Mouse (Mus musculus): Measurements from ENCODE around the gene Ifngr2. TPM values are rescaled to one million over a fixed set of nuclear protein-coding genes. Genes with fewer than 3 reads are reported as not detected.
A peak's percentile ranks its signal among the peaks of the same experiment; 100 is the strongest.

Ifngr2 gene
- polyA plus RNA-seq, 1 experiment from 2014 or later = 138 TPM

GRCm38 (mm10) chr16:91564580-91565291 is 17.9 kb downstream of the Ifngr2 start:
- 40% methylated on average over 4 of the region's 4 CpGs for WGBS
- no peak overlapping the region for H3K9ac ChIP-seq (ENCODE audit: low read depth, low read length)
- 0 out of 2 replicates have a peak, but pooled peaks cover 5% of the 10 kb centered on the region for H3K4me1 ChIP-seq (replicated peaks; ENCODE audit: control insufficient read depth, insufficient read depth, low read length)
- ATAC-seq = peak; percentile 65
- H3K27ac ChIP-seq (ENCODE audit: low read depth, low read length) = peak overlapping the region; percentile 75
- no peaks in the 10 kb centered on the region for H3K27me3 ChIP-seq (replicated peaks; ENCODE audit: control insufficient read depth, insufficient read depth, low read length)
- TF ChIP-seq CTCF (IDR thresholded peaks at IDR 0.05; ENCODE audit: low read depth) = no peak
- H3K9me3 ChIP-seq (ENCODE audit: control insufficient read depth) = no peaks in the 10 kb centered on the region
- peaks cover 47% of the 10 kb centered on the region for H3K36me3 ChIP-seq (ENCODE audit: control insufficient read depth, insufficient read depth)
- peak overlapping the region; percentile 32; the same call in 1 of the 2 replicates for H3K4me2 ChIP-seq (replicated peaks; ENCODE audit: low read depth)
- H3K4me3 ChIP-seq (ENCODE audit: low read depth, low read length) = no peak overlapping the region

- H3K36me3 ChIP-seq (ENCODE audit: control insufficient read depth, insufficient read depth) = peaks cover 40% of the 10 kb centered on the region
- no peak overlapping the region for H3K4me3 ChIP-seq (ENCODE audit: low read depth, low read length)
- WGBS = 33% methylated on average over 9 of the region's 9 CpGs
- ATAC-seq = peak; percentile 5; the same call in 1 of the 2 replicates
- no peak for TF ChIP-seq CTCF (IDR thresholded peaks at IDR 0.05; ENCODE audit: low read depth)
- H3K4me1 ChIP-seq (replicated peaks; ENCODE audit: control insufficient read depth, insufficient read depth, low read length) = 0 out of 2 replicates have a peak, but pooled peaks cover 5% of the 10 kb centered on the region
- H3K9me3 ChIP-seq (ENCODE audit: control insufficient read depth) = no peaks in the 10 kb centered on the region
- peak overlapping the region; percentile 75 for H3K27ac ChIP-seq (ENCODE audit: low read depth, low read length)
- no peak overlapping the region for H3K9ac ChIP-seq (ENCODE audit: low read depth, low read length)
- peak overlapping the region; percentile 32 for H3K4me2 ChIP-seq (replicated peaks; ENCODE audit: low read depth)
- no peaks in the 10 kb centered on the region for H3K27me3 ChIP-seq (replicated peaks; ENCODE audit: control insufficient read depth, insufficient read depth, low read length)
Observed at GRCm38 (mm10) chr16:91565292-91565951, 18.6 kb downstream of the Ifngr2 start.

- Histone ChIP-seq H3K4me1 (replicated peaks; ENCODE audit: control insufficient read depth, insufficient read depth, low read length) (0 out of 2 replicates have a peak, but pooled peaks cover 5% of the 10 kb centered on the region), H3K36me3 (ENCODE audit: control insufficient read depth, insufficient read depth) (peaks cover 34% of the 10 kb centered on the region), H3K9ac (ENCODE audit: low read depth, low read length) (no peak overlapping the region), H3K27ac (ENCODE audit: low read depth, low read length) (peak overlapping the region; percentile 75), H3K4me3 (ENCODE audit: low read depth, low read length) (no peak overlapping the region), H3K9me3 (ENCODE audit: control insufficient read depth) (no peaks in the 10 kb centered on the region), H3K4me2 (replicated peaks; ENCODE audit: low read depth) (peak overlapping the region; percentile 32; the same call in 1 of the 2 replicates), H3K27me3 (replicated peaks; ENCODE audit: control insufficient read depth, insufficient read depth, low read length) (no peaks in the 10 kb centered on the region)
- peak; percentile 41 for TF ChIP-seq CTCF (IDR thresholded peaks at IDR 0.05; ENCODE audit: low read depth)
- WGBS = 27% methylated on average over 7 of the region's 7 CpGs
- ATAC-seq = peak; percentile 81
Observed at GRCm38 (mm10) chr16:91566002-91566401, 19.1 kb downstream of the Ifngr2 start.

- WGBS = 77% methylated on average over 10 of the region's 10 CpGs
- H3K4me2 ChIP-seq (replicated peaks; ENCODE audit: low read depth) = no peak overlapping the region
- no peak for TF ChIP-seq CTCF (IDR thresholded peaks at IDR 0.05; ENCODE audit: low read depth)
- H3K9me3 ChIP-seq (ENCODE audit: control insufficient read depth) = no peaks in the 10 kb centered on the region
- no peak overlapping the region for H3K27ac ChIP-seq (ENCODE audit: low read depth, low read length)
- peaks cover 5% of the 10 kb centered on the region; the same call in 1 of the 2 replicates for H3K36me3 ChIP-seq (ENCODE audit: control insufficient read depth, insufficient read depth)
- ATAC-seq = no peak
- no peak overlapping the region for H3K4me3 ChIP-seq (ENCODE audit: low read depth, low read length)
- H3K9ac ChIP-seq (ENCODE audit: low read depth, low read length) = no peak overlapping the region
- H3K4me1 ChIP-seq (replicated peaks; ENCODE audit: control insufficient read depth, insufficient read depth, low read length) = 0 out of 2 replicates have a peak, but pooled peaks cover 5% of the 10 kb centered on the region
- H3K27me3 ChIP-seq (replicated peaks; ENCODE audit: control insufficient read depth, insufficient read depth, low read length) = no peaks in the 10 kb centered on the region
Observed at GRCm38 (mm10) chr16:91568960-91569359, 22.1 kb downstream of the Ifngr2 start.

GRCm38 (mm10) chr16:91571105-91571504 is 24.2 kb downstream of the Ifngr2 start:
- Histone ChIP-seq H3K27me3 (replicated peaks; ENCODE audit: control insufficient read depth, insufficient read depth, low read length) (no peaks in the 10 kb centered on the region), H3K36me3 (ENCODE audit: control insufficient read depth, insufficient read depth) (no peaks in the 10 kb centered on the region; the same call in 1 of the 2 replicates), H3K9me3 (ENCODE audit: control insufficient read depth) (no peaks in the 10 kb centered on the region), H3K27ac (ENCODE audit: low read depth, low read length) (no peak overlapping the region), H3K4me3 (ENCODE audit: low read depth, low read length) (no peak overlapping the region), H3K4me2 (replicated peaks; ENCODE audit: low read depth) (no peak overlapping the region), H3K4me1 (replicated peaks; ENCODE audit: control insufficient read depth, insufficient read depth, low read length) (no peaks in the 10 kb centered on the region), H3K9ac (ENCODE audit: low read depth, low read length) (no peak overlapping the region)
- no peak for ATAC-seq
- 19% methylated on average over 3 of the region's 3 CpGs for WGBS
- TF ChIP-seq CTCF (IDR thresholded peaks at IDR 0.05; ENCODE audit: low read depth) = no peak

- no peak overlapping the region for H3K4me2 ChIP-seq (replicated peaks; ENCODE audit: low read depth)
- H3K27ac ChIP-seq (ENCODE audit: low read depth, low read length) = no peak overlapping the region
- H3K4me3 ChIP-seq (ENCODE audit: low read depth, low read length) = no peak overlapping the region
- H3K4me1 ChIP-seq (replicated peaks; ENCODE audit: control insufficient read depth, insufficient read depth, low read length) = no peaks in the 10 kb centered on the region
- 82% methylated on average over 13 of the region's 13 CpGs for WGBS
- TF ChIP-seq CTCF (IDR thresholded peaks at IDR 0.05; ENCODE audit: low read depth) = no peak
- H3K9ac ChIP-seq (ENCODE audit: low read depth, low read length) = no peak overlapping the region
- peaks cover 8% of the 10 kb centered on the region; the same call in 1 of the 2 replicates for H3K36me3 ChIP-seq (ENCODE audit: control insufficient read depth, insufficient read depth)
- ATAC-seq = no peak
- no peaks in the 10 kb centered on the region for H3K9me3 ChIP-seq (ENCODE audit: control insufficient read depth)
- no peaks in the 10 kb centered on the region for H3K27me3 ChIP-seq (replicated peaks; ENCODE audit: control insufficient read depth, insufficient read depth, low read length)
Observed at GRCm38 (mm10) chr16:91575151-91575550, 28.3 kb downstream of the Ifngr2 start.
